Mouse (Mus musculus): ENCODE measurements around the gene Kif5a.
"Not testable (repeated sequence)": the region's sequence is repeated elsewhere in the genome, so short reads cannot be mapped to it uniquely, and the experiment has no call there.

The Kif5a gene

DNA sequence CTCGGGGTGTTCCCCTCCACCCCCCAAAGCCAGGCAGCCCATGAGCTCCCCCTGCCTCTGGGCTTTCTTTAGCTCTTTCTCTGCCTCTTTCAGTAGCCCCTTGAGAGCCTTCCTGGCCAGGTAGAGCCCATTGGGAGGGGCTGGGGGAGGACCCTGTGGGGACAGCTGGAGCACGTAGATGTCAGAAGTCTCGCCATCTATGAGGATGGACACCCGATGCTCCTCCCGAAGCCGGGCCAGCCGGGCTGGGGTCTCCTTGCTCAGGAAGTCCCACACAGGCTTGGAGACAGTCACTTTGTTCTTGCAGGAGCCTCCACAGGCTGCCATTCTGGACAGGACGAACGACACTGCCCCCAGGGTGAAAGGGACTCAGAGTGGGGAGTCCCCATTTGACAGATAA lies 70.1 kb downstream of the Kif5a start:
- DNase-seq (ENCODE audit: low read depth, low spot score): no peak

- DNase-seq (ENCODE audit: low read depth, low spot score): not testable (repeated sequence)
These were observed 71.2 kb downstream of the Kif5a start for GRCm38 (mm10) chr10:127192057-127192328.

- no peak for DNase-seq (ENCODE audit: low read depth, low spot score)
These were observed 71.7 kb downstream of the Kif5a start for GRCm38 (mm10) chr10:127191191-127192056.

- DNase-seq (ENCODE audit: low read depth, low spot score): no peak
These were observed 72.6 kb downstream of the Kif5a start for GRCm38 (mm10) chr10:127190398-127191190.

DNA sequence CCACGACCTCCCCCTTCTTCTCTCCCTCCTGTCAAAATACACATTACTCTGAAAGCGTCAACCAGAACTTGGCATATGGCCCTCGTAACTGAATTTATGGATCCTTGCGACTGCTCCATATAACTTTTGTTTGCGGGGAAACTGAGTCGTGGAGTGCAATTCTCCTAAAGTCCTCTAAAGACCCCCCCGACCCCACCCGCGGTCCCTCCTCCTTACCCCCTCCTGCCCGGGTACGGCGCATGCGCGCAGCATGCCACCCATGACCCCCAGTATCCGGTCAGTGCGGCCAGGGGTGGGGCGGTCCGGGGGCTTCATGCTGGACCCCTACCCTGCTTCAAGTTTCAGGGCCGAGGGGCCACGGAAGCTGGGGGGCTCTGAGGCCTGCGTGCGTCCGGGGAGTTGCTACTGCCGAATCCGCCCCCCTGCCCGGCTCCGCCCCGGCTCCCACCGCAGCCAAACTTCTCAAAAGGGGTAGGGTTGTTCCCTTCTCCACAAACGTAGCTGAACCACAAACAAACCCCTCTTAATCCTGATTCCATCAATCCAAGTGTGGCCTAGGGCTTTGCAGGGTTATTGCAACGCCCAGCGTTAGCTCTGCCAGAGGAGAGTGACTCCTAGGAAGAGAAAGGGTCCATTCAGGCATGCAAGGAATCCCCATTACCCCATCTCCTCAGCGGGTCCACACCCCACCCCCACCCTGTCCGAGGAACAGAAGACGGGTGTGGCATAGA lies 73.3 kb downstream of the Kif5a start, which contains the start of gene Arhgef25:
Arhgef25 (minus strand) TSS at position 433 of the 731 bp plus-strand sequence.
- DNase-seq (ENCODE audit: low read depth, low spot score): peak; percentile 42

DNA sequence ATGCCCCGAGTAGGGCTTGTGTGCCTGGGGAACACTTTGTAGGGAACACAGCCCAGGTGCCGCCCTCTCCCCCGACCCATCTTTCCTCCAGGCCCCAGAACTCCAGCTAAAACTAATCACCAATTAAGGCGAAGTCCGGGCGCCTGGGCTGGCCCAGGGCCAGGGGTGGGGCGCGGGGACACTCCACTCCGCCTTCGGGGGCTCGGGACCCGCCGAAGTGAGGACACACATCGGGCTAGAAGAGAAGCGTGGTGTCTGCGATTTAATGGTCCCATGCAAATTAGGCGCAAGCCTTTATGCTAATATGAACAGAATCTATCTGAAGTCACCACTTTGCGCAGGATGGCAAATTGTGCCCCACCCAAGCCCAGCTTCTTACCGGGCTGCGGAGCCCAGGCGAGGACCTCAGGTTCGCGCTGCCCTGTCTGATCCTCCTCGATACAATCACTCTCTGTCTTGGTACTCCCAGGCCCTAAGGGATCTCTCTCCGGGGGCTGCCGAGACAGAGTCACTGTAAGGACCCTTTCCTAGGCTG lies 74.0 kb downstream of the Kif5a start:
- no peak for DNase-seq (ENCODE audit: low read depth, low spot score)

GRCm38 (mm10) chr10:127188465-127189115 lies 74.6 kb downstream of the Kif5a start:
- DNase-seq (ENCODE audit: low read depth, low spot score): peak; percentile 86

- no peak for DNase-seq (ENCODE audit: low read depth, low spot score)
These were observed 75.1 kb downstream of the Kif5a start for GRCm38 (mm10) chr10:127188079-127188453.

DNA sequence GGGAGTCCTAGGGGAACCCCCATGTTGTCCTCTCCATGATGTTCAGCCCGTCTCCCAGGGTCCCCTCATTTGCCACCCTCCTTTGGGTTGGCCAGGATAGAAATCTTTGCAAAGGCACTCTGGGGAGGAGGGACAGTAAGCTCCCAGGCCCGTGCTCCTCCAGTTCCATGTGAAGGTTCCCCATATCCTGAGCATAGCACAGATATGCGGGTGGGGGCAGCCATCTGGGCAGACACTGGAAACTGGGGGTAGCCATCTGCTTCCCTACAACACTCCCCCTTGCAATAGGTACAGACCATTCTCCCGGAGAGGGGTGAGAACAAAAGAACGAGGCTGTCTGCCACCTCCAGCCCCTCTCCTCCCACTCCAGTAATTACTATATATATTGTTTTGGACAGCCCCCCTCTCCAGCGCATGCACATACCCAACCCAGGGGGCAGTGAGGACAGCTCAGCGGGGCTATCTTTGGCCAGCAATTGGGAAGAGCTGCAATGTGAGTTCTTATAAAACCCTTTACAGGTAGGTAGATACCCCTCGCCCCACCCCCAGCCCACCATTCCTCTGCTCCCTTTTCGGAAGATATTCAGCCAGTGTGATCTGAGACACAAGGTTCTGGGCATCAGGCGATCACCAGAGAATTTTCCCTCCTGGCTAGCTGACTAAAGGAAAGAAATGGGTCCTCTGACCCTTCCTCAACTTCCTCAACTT lies 75.6 kb downstream of the Kif5a start:
- no peak for DNase-seq (ENCODE audit: low read depth, low spot score)

DNA sequence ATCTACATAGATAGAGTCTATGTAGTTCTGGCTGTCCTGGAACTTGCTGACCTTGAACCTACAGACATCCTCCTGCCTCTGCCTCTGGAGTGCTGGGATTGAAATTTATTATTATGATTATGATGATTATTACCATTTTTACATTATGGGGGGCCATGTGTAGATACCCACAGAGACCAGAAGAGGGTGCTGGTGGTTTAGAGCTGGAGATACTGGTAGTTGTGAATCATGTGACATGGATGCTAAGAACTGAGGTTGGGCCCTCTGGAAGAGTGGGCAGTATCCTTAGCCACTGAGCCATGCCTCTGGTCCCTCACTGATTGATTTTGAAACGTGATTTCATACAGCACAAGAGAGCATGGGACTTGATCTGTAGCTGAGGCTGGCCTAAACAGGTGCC lies 76.7 kb downstream of the Kif5a start:
- DNase-seq (ENCODE audit: low read depth, low spot score): peak; percentile 31

DNA sequence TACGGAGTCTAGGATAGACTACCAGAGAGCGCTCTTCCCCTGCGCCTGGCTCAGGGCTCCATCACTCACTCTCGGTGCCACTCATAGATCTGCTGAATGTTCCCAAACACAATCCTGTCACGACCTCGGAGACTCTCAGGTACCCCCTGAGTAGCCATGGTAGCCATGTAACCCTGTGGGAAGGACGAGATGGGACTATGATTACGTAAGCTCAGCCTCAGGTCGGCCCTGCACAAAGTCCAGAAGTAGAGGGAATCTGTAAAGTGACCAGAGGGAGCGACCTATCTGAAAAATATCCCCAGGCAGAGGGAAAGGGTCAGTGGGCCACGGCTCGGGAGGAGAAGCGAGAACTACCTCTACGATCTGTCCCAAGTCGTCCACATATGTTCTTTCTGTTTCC lies 77.6 kb downstream of the Kif5a start:
- no peak for DNase-seq (ENCODE audit: low read depth, low spot score)

DNA sequence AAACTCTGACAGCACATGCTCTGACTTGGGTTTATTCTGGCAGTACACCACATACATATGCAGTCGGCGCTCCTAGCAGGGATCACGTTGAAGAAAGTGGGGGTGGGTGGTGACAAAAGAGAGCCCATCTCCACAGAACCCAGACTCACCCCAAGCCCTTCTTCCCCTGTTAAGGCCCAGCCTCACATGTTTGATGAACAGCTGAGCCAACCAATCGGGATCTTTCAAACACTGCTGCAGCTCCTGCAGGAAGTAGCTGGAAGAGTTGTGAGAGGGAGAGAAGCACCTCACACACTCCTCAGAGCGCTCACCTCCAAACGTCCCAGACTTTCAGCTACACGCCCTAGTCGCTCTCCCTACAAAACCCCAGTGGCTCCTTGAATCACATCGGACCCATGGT lies 78.0 kb downstream of the Kif5a start:
- DNase-seq (ENCODE audit: low read depth, low spot score): peak; percentile 86

GRCm38 (mm10) chr10:127183759-127184158 lies 79.4 kb downstream of the Kif5a start:
- peak; percentile 93 for DNase-seq (ENCODE audit: low read depth, low spot score)

- DNase-seq (ENCODE audit: low read depth, low spot score): no peak
These were observed 80.5 kb downstream of the Kif5a start for GRCm38 (mm10) chr10:127182624-127183023.

GRCm38 (mm10) chr10:127181566-127181965 lies 81.6 kb downstream of the Kif5a start:
- no peak for DNase-seq (ENCODE audit: low read depth, low spot score)

DNA sequence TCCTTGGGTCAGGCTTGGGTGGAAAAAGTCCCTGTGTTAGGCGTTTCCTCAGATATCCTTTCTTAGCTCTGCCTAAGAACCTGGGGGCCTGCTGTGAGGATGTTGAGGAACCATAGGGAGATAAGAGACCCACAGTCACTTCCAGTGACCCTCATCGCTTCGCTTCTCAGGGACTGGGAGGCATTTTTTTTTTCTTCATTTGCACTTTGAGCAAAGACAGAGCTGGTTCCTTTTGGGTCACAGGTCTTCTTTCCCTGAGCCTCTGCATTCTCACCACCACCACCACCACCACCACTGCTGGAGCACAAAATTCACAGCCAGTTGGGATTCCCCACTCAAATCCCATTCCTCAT lies 82.5 kb downstream of the Kif5a start:
- no peak for DNase-seq (ENCODE audit: low read depth, low spot score)

DNA sequence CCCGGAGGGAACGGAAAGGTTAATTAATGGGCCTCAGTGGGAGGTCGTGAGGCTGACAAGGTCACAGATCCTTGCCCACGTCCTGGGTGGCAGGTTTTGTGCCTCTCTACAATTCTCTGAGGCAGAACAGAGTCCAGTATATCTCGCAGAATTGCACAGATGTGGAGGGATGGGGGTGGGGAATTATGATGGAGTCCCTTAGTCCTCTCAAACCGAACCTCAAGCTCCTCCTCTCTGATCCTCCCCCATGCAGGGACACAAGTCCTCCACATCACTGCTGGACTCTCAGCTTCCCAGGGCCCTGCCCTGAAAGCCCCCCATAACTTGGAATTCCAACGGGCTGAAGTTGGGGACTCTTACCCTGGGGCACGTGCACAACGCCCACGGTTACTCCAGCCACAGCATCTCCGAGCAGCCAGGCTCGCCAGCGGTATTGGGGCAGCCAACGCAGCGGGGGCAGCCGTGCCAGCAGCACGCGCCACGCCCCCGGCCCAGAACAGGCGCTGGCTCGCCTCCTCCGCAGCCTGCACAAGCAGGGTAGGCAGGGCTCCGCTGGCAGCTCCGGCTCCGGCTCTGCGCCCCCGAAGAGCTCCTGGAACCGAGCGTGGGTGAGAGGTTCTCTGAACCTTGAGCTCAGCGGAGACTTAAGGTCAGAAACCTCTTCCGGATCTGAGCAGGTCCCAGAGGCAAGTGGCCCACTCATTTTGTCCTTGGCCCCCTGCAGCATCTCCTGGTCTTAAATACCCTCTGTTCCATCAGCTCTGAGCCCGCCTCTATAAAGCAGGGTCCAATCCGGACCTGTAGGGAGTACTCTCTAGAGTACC lies 83.1 kb downstream of the Kif5a start, which contains the start of gene Slc26a10:
Slc26a10 (minus strand) TSS at position 775 of the 824 bp plus-strand sequence.
- DNase-seq (ENCODE audit: low read depth, low spot score): no peak

DNA sequence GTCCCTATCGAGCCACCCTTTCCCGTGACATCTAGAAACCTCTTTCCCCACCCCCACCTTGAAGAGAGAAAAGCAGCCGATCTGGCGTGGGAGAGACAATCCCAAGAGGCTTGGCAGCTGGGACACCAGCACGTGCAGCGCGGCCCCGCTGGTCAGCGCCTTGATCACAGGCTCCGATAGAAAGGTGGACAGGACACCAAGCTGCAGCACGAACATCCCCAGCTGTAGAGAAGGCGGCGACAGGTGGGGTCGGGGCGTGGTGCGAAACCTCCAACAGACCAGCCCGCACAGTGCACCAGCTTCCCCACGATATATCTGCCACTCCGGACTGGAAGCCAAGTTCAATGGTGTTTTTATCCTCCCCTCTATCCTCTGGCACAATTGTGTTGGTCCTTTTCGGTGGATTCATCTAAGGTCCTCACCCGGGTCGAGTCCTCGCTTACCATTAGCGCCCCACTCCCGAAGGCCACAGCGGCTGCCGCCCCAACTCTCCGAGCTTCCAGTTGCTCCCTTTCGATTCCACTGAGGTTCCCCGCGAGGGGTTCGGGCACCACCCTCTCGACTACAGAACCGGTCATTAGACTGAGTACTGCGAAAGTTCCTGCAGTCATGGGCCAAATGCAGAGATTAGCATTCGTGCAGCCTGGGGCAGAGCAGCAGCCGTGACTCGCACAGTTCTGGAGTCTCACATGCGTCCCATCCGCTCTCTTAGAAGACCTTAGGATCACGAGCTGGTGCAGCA lies 84.7 kb downstream of the Kif5a start:
- DNase-seq (ENCODE audit: low read depth, low spot score): no peak

- peak; percentile 91 for DNase-seq (ENCODE audit: low read depth, low spot score)
These were observed 85.4 kb downstream of the Kif5a start for GRCm38 (mm10) chr10:127177719-127178118.
